Mouse (Mus musculus): ENCODE results near the gene Sdccag8.
A peak's percentile ranks its signal among the peaks of the same experiment; 100 is the strongest.

Sdccag8 gene

GRCm38 (mm10) chr1:176814591-176815062 is at the start of gene Sdccag8:
TSS of gene Sdccag8 (plus strand) at chr1:176814660.
- DNase-seq (ENCODE audit: low read depth), result peak; percentile 97

GRCm38 (mm10) chr1:176774533-176774932 is 39.9 kb upstream of the Sdccag8 start:
- no peak for DNase-seq (ENCODE audit: low read depth)

GRCm38 (mm10) chr1:176789326-176789725 is 25.1 kb upstream of the Sdccag8 start:
- no peak for DNase-seq (ENCODE audit: low read depth)

- DNase-seq (ENCODE audit: low read depth), result no peak
These were observed 22.3 kb upstream of the Sdccag8 start for GRCm38 (mm10) chr1:176792175-176792574.

- DNase-seq (ENCODE audit: low read depth), result no peak
These were observed 15.8 kb upstream of the Sdccag8 start for GRCm38 (mm10) chr1:176798673-176799072.

GRCm38 (mm10) chr1:176800728-176801365 is 13.6 kb upstream of the Sdccag8 start:
- peak; percentile 94 for DNase-seq (ENCODE audit: low read depth)

- DNase-seq (ENCODE audit: low read depth), result no peak
These were observed 4.3 kb upstream of the Sdccag8 start for GRCm38 (mm10) chr1:176810161-176810560.

GRCm38 (mm10) chr1:176811892-176812291 is 2.6 kb upstream of the Sdccag8 start:
- no peak for DNase-seq (ENCODE audit: low read depth)

GRCm38 (mm10) chr1:176812491-176813291 is 1.8 kb upstream of the Sdccag8 start:
- DNase-seq (ENCODE audit: low read depth), result peak; percentile 44

GRCm38 (mm10) chr1:176813292-176814035 is 996 bp upstream of the Sdccag8 start:
- peak; percentile 64 for DNase-seq (ENCODE audit: low read depth)

- DNase-seq (ENCODE audit: low read depth), result peak; percentile 95
These were observed 432 bp upstream of the Sdccag8 start, which contains the start of gene Cep170 for GRCm38 (mm10) chr1:176814036-176814420. TSS of gene Cep170 (minus strand) at chr1:176814067.

GRCm38 (mm10) chr1:176816728-176817127 is 2.3 kb downstream of the Sdccag8 start:
- no peak for DNase-seq (ENCODE audit: low read depth)

GRCm38 (mm10) chr1:176818147-176818546 is 3.7 kb downstream of the Sdccag8 start:
- peak; percentile 58 for DNase-seq (ENCODE audit: low read depth)

GRCm38 (mm10) chr1:176818763-176819162 is 4.3 kb downstream of the Sdccag8 start:
- peak; percentile 79 for DNase-seq (ENCODE audit: low read depth)

GRCm38 (mm10) chr1:176821929-176822328 is 7.5 kb downstream of the Sdccag8 start:
- DNase-seq (ENCODE audit: low read depth), result peak; percentile 92

- no peak for DNase-seq (ENCODE audit: low read depth)
These were observed 8.5 kb downstream of the Sdccag8 start for GRCm38 (mm10) chr1:176822949-176823348.

- peak; percentile 64 for DNase-seq (ENCODE audit: low read depth)
These were observed 9.4 kb downstream of the Sdccag8 start for GRCm38 (mm10) chr1:176823889-176824288.

- no peak for DNase-seq (ENCODE audit: low read depth)
These were observed 10.2 kb downstream of the Sdccag8 start for GRCm38 (mm10) chr1:176824611-176825010.

- no peak for DNase-seq (ENCODE audit: low read depth)
These were observed 10.6 kb downstream of the Sdccag8 start for GRCm38 (mm10) chr1:176825084-176825483.

GRCm38 (mm10) chr1:176826186-176826585 is 11.7 kb downstream of the Sdccag8 start:
- peak; percentile 88 for DNase-seq (ENCODE audit: low read depth)

- DNase-seq (ENCODE audit: low read depth), result peak; percentile 57
These were observed 12.5 kb downstream of the Sdccag8 start for GRCm38 (mm10) chr1:176826931-176827330.

- DNase-seq (ENCODE audit: low read depth), result peak; percentile 97
These were observed 12.9 kb downstream of the Sdccag8 start for GRCm38 (mm10) chr1:176827365-176827764.
